Mouse (Mus musculus): Measurements from ENCODE around the gene Dach2.
"Not testable (repeated sequence)": the region's sequence is repeated elsewhere in the genome, so short reads cannot be mapped to it uniquely, and the experiment has no call there.

The Dach2 gene

DNA sequence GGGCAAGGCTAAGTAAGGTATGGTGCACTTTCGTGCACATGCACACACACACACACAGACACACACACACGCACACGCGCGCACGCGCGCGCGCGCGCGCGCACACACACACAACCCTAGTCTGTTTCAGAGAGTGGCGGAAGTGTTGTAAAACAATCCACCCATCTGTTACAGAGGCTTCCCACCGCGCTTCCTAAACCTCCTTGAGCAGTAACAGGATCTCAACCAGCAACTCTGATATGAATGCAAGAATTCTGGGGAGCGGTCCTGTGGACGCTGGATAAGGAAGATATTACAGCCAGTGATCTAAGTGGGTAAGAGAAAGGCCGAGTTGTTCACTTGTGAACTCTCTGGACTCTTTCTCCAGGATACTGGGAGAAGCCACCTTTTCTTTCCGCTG, at the start of gene Dach2:
Gene Dach2 (plus strand): TSS at position 107 of the 400 bp plus-strand sequence.
- in situ Hi-C loops (cut with MseI, MboI) = no loop called here

- in situ Hi-C loops (cut with MseI, MboI) = not testable (repeated sequence)
Observed at GRCm38 (mm10) chrX:113252427-113252826, 44.9 kb upstream of the Dach2 start.

DNA sequence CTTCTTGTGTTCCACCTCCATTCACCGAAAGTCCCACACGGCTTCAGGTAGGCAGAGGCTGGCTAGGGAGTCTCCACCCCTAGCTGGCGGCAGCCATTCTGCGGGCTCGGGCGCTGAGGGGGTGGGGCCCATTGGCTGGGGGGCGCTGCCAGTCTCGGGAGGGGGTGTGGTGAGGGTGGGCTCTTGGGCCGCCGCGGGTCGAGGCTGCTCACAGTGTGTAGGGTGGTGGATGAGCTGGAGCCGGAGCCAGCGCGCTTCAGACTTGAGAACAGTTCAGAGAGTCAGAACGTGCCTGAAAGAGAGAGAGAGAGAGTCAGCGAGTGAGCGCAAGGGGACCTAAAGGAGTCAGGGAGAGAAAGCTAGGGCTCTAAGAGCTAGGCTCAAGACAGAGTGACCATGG, 721 bp downstream of the Dach2 start:
- in situ Hi-C loops (cut with MseI, MboI) = no loop called here

DNA sequence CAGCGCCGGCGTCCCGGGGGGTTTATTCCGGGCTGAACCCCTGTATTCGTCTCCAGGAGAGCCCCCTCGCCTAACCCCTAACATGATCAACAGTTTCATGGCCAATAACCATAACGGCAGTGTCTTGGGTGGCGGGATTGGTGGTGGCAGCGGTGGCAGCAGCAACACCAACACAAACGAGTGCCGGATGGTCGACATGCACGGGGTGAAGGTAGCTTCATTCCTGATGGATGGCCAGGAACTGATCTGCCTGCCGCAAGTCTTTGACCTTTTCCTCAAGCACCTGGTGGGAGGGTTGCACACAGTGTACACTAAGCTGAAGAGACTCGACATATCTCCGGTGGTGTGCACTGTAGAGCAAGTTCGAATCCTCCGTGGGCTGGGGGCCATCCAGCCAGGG, 1.2 kb downstream of the Dach2 start:
- in situ Hi-C loops (cut with MseI, MboI) = no loop called here

- in situ Hi-C loops (cut with MseI, MboI) = no loop called here
Observed at GRCm38 (mm10) chrX:113304323-113304722, 7.0 kb downstream of the Dach2 start.

- in situ Hi-C loops (cut with MseI, MboI) = no loop called here
Observed at GRCm38 (mm10) chrX:113338143-113338542, 40.8 kb downstream of the Dach2 start.

GRCm38 (mm10) chrX:113394417-113394816, 97.1 kb downstream of the Dach2 start:
- in situ Hi-C loops (cut with MseI, MboI) = no loop called here

GRCm38 (mm10) chrX:113408756-113409155, 111.4 kb downstream of the Dach2 start:
- in situ Hi-C loops (cut with MseI, MboI) = no loop called here

- in situ Hi-C loops (cut with MseI, MboI) = no loop called here
Observed at GRCm38 (mm10) chrX:113421517-113422187, 124.3 kb downstream of the Dach2 start.

DNA sequence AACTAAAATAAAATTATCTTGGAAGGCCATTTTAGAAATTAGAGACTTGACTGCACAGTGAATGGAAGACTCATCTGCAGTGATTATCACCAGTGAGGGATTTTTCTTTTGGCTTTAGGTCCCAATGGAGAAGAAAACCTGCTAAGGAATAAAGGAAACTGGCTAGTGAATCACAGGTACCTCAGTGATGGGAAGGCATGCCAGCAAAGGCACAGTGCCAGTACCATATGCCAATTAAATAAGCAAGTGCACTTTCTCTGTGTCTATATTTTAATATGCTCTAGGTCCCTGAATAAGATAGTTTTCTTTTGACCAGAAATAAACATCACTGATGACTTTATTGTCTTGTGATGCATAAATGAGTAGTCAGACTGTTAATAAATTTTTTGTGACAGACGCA, 184.8 kb downstream of the Dach2 start:
- in situ Hi-C loops (cut with MseI, MboI) = no loop called here

DNA sequence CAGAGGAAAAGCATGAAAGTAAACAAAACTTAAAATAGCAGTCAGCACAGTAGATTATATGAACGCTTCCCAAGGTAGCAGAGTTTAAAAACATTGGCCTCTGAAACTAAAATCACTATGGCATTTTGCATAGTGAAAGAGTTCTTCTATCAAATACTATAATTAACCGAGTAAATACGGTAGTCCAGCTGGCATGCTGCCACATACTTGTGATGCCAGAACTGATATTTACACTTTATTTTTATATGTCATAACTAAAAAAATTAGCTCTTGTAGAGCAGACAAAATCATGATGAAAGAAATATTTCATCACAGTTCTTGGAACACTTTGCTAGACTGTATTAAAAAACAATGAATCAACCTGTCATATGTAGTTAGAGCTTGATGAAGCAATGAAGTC, 247.8 kb downstream of the Dach2 start:
- in situ Hi-C loops (cut with MseI, MboI) = no loop called here

DNA sequence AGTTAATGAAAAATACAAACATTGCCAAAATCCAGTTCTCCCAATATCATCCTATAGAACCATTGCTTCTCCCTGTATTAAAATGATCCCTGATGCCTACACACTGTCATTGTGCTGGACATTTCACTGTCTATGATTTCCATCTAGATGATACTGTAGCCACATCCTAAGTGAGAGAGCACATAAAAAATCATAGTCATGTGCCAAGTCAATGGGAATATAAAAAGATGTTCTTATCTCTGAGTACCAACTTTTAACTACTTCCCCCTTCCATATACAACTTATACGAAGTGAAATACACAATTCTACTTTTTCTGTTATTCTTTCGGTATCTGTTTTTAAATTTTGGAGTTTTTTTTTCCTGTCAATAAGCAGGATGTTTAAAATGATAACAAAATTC, 266.6 kb downstream of the Dach2 start:
- in situ Hi-C loops (cut with MseI, MboI) = no loop called here

GRCm38 (mm10) chrX:113666069-113666468, 368.8 kb downstream of the Dach2 start:
- in situ Hi-C loops (cut with MseI, MboI) = no loop called here

GRCm38 (mm10) chrX:113687163-113687562, 389.9 kb downstream of the Dach2 start:
- in situ Hi-C loops (cut with MseI, MboI) = no loop called here

- in situ Hi-C loops (cut with MseI, MboI) = no loop called here
Observed at GRCm38 (mm10) chrX:113712363-113712762, 415.1 kb downstream of the Dach2 start.

DNA sequence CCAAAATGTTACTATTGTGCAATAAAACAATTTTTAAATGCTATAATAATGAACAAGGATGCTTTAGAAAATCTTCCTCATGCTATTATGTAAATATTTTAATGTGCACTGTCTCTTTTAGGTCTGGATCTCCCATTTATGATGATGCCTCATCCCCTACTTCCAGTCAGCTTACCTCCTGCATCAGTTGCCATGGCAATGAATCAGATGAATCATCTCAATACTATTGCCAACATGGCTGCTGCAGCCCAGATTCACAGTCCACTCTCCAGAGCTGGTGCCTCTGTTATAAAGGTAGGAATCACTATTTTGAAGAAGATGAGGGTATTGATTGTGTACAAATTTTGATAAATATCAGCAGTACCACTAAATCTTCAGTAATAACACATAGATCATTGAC, 426.8 kb downstream of the Dach2 start:
- in situ Hi-C loops (cut with MseI, MboI) = no loop called here

GRCm38 (mm10) chrX:113747122-113747521, 449.8 kb downstream of the Dach2 start:
- in situ Hi-C loops (cut with MseI, MboI) = no loop called here

DNA sequence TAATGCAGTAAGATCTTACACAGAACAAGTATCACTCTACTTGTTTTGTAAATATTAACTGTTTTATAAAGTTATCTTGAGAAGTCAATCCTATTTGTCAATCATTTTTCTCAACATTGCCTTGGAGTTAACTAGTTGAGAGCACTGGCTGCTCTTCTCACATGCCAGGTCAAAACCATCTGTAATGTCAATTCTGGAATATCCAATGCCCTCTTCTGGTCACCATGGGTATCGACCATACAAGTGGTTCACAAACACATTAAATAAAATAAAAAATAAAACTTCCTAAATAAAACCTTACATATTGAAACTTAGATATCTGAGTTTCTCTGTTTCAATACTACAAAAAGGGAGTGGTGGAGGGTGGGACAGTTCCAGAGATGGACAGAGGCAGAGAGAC, 495.0 kb downstream of the Dach2 start:
- in situ Hi-C loops (cut with MseI, MboI) = no loop called here

DNA sequence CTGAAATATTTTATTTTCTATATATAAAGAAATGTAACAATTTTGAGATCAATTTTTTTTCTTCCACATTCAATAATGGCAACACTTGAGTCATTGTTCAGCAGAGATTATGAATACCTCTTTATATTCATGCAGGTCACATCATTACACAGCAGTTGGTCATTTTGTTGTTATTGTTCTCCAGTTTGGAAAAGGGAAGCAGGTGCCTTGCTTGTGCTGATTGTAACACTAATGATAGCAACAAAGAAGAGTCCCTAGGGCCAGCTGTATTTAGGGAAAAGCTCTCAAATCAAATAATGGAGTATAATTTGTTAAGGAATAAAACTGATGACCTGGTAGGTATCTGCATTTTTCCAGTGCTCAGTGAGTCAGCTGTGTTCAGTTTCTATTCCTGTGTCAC, 513.1 kb downstream of the Dach2 start:
- in situ Hi-C loops (cut with MseI, MboI) = no loop called here

DNA sequence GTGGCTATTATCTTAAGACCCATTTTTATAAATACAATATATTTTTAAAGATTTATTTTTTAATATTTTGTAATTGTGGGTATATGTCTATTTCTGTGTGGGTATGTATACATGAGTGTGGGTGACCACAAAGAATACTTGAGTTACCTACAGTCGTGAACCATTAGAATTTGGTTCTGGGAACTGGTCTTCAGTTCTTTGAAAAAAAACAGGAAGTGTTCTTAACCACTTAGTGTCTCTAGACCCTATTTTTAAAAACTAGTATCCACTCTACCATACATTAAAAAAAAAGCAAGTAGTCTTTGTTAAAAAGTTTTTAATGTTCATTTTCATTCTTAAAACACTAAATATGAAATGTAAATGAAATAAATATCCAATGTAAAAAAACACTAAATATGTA, 529.5 kb downstream of the Dach2 start:
- in situ Hi-C loops (cut with MseI, MboI) = no loop called here

DNA sequence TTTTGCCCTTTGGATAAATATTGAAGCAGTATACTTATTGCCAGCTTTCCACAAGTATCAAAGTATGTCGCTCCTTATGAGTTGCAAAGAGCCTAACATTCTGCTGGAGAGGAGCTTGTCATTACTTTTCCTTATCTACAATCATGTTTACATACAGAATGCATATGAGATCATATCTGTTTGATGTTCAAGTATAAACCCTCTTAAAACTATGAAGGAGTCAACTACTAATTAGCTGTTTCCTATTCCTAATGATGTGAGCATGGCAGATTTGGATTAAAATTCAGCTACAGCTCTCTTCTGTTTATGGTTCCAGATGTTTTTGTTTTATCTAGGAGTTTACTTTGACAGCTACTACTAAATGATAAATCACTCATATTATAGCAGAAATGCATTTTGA, 535.8 kb downstream of the Dach2 start:
- in situ Hi-C loops (cut with MseI, MboI) = no loop called here

GRCm38 (mm10) chrX:113867835-113868495, 570.7 kb downstream of the Dach2 start:
- in situ Hi-C loops (cut with MseI, MboI) = no loop called here

Data from mouse trophoblast stem cell (cell line).